Mouse (Mus musculus) C2C12 (cell line): ENCODE data around the gene Cited4. TPM values are rescaled to one million over a fixed set of nuclear protein-coding genes. Genes with fewer than 3 reads are reported as not detected.

Experiments
- H3K27me3 ChIP-seq: one replicate; pipeline ENCODE4 v1.6.1; 2011; ENCODE audit not compliant: control insufficient read depth, insufficient read depth, insufficient read length
- H3K36me3 ChIP-seq: one replicate; pipeline ENCODE4 v1.6.1; 2011; ENCODE audit not compliant: control insufficient read depth, insufficient read depth
- H3K4me3 ChIP-seq: one replicate; pipeline ENCODE4 v1.5.1; 2011; ENCODE audit warnings: mild to moderate bottlenecking, control low read depth; ENCODE audit not compliant: poor library complexity, insufficient read depth, severe bottlenecking
- H3K79me2 ChIP-seq: one replicate; pipeline ENCODE4 v1.6.1; 2011; ENCODE audit not compliant: control insufficient read depth, insufficient read depth
- H3K79me3 ChIP-seq: one replicate; pipeline ENCODE4 v1.6.1; 2011; ENCODE audit warnings: low read depth, control low read depth
- H3ac ChIP-seq: one replicate; pipeline ENCODE3; 2011; ENCODE audit warnings: low read depth; ENCODE audit not compliant: control insufficient read depth, insufficient read length
- CEBPB ChIP-seq: IDR thresholded peaks from one replicate; pipeline ENCODE4 v1.6.1; 2011; ENCODE audit warnings: low read depth, mild to moderate bottlenecking, control low read depth, moderate library complexity
- CTCF ChIP-seq: IDR thresholded peaks from one replicate; pipeline ENCODE4 v1.5.1; 2011; ENCODE audit not compliant: control insufficient read depth, insufficient read depth, insufficient read length
- FOSL1 ChIP-seq: IDR thresholded peaks from one replicate; pipeline ENCODE4 v1.8.0; 2011; ENCODE audit warnings: mild to moderate bottlenecking, low read length; ENCODE audit not compliant: poor library complexity, insufficient read depth, severe bottlenecking
- MAX ChIP-seq: IDR thresholded peaks from one replicate; pipeline ENCODE4 v1.6.1; 2011; ENCODE audit warnings: mild to moderate bottlenecking, control low read depth
- MYOD1 ChIP-seq: IDR thresholded peaks from one replicate; pipeline ENCODE4 v1.6.1; 2011; ENCODE audit warnings: low read depth; ENCODE audit not compliant: control insufficient read depth, insufficient read length
- MYOG ChIP-seq: IDR thresholded peaks from one replicate; pipeline ENCODE4 v1.6.1; 2011; ENCODE audit not compliant: control insufficient read depth, insufficient read length; ENCODE audit errors: extremely low read depth
- USF1 ChIP-seq: IDR thresholded peaks from one replicate; pipeline ENCODE4 v1.6.1; 2011; ENCODE audit warnings: low read depth, mild to moderate bottlenecking, control low read depth, moderate library complexity
- polyA plus RNA-seq: library from polyadenylated mRNA; unstranded; fragments of >200 nt; fragmentation: generic; extraction: Trizol; gene quantifications from one replicate; pipeline ENCODE4 v1.2.1, GENCODE M21; 2012; ENCODE audit warnings: missing spikeins

Gene Cited4
- polyA plus RNA-seq, 1 experiment: not detected

GRCm38 (mm10) chr4:120660485-120660884, 5.9 kb upstream of the Cited4 start:
- H3ac ChIP-seq: no peak overlapping the region
- peaks cover 31% of the 10 kb centered on the region for H3K27me3 ChIP-seq
- no peak overlapping the region for H3K4me3 ChIP-seq
- no peaks in the 10 kb centered on the region for H3K79me3 ChIP-seq
- TF ChIP-seq CEBPB: no peak
- TF ChIP-seq CTCF: no peak
- no peak for TF ChIP-seq FOSL1
- TF ChIP-seq USF1: no peak
- no peak for TF ChIP-seq MAX
- TF ChIP-seq MYOD1: no peak
- no peak for TF ChIP-seq MYOG
- no peaks in the 10 kb centered on the region for H3K36me3 ChIP-seq
- H3K79me2 ChIP-seq: no peaks in the 10 kb centered on the region

GRCm38 (mm10) chr4:120664601-120665000, 1.8 kb upstream of the Cited4 start:
- Histone ChIP-seq H3ac (no peak overlapping the region), H3K79me3 (no peaks in the 10 kb centered on the region), H3K27me3 (peaks cover 20% of the 10 kb centered on the region), H3K36me3 (no peaks in the 10 kb centered on the region), H3K79me2 (no peaks in the 10 kb centered on the region), H3K4me3 (no peak overlapping the region)
- TF ChIP-seq CEBPB: no peak
- TF ChIP-seq FOSL1: no peak
- TF ChIP-seq USF1: no peak
- TF ChIP-seq MAX: no peak
- TF ChIP-seq CTCF: no peak
- TF ChIP-seq MYOG: no peak
- no peak for TF ChIP-seq MYOD1

- TF ChIP-seq MAX (no peak), CEBPB (no peak), MYOG (no peak), CTCF (no peak), USF1 (no peak), MYOD1 (no peak), FOSL1 (no peak)
- Histone ChIP-seq H3K79me2 (no peaks in the 10 kb centered on the region), H3K36me3 (no peaks in the 10 kb centered on the region), H3K27me3 (peaks cover 17% of the 10 kb centered on the region), H3K79me3 (no peaks in the 10 kb centered on the region), H3K4me3 (no peak overlapping the region), H3ac (no peak overlapping the region)
These were observed 1.1 kb upstream of the Cited4 start for GRCm38 (mm10) chr4:120665144-120665700.

GRCm38 (mm10) chr4:120665782-120666181, 590 bp upstream of the Cited4 start:
- H3K79me3 ChIP-seq: no peaks in the 10 kb centered on the region
- no peak for TF ChIP-seq MAX
- no peak for TF ChIP-seq CEBPB
- no peak for TF ChIP-seq CTCF
- TF ChIP-seq FOSL1: no peak
- no peak for TF ChIP-seq MYOD1
- TF ChIP-seq USF1: no peak
- TF ChIP-seq MYOG: no peak
- no peak overlapping the region for H3ac ChIP-seq
- no peaks in the 10 kb centered on the region for H3K79me2 ChIP-seq
- H3K36me3 ChIP-seq: no peaks in the 10 kb centered on the region
- H3K4me3 ChIP-seq: no peak overlapping the region
- peaks cover 13% of the 10 kb centered on the region for H3K27me3 ChIP-seq

- Histone ChIP-seq H3K27me3 (peaks cover 13% of the 10 kb centered on the region), H3ac (no peak overlapping the region), H3K36me3 (no peaks in the 10 kb centered on the region), H3K79me2 (no peaks in the 10 kb centered on the region), H3K79me3 (no peaks in the 10 kb centered on the region), H3K4me3 (no peak overlapping the region)
- TF ChIP-seq USF1: no peak
- TF ChIP-seq FOSL1: no peak
- TF ChIP-seq CEBPB: no peak
- no peak for TF ChIP-seq MYOG
- TF ChIP-seq MYOD1: no peak
- no peak for TF ChIP-seq MAX
- TF ChIP-seq CTCF: no peak
These were observed 701 bp downstream of the Cited4 start for GRCm38 (mm10) chr4:120667045-120667501.

GRCm38 (mm10) chr4:120667555-120667954, 1.2 kb downstream of the Cited4 start:
- no peaks in the 10 kb centered on the region for H3K36me3 ChIP-seq
- H3K79me2 ChIP-seq: no peaks in the 10 kb centered on the region
- H3K27me3 ChIP-seq: peaks cover 18% of the 10 kb centered on the region
- no peak overlapping the region for H3K4me3 ChIP-seq
- no peak overlapping the region for H3ac ChIP-seq
- H3K79me3 ChIP-seq: no peaks in the 10 kb centered on the region
- TF ChIP-seq FOSL1 (no peak), MYOG (no peak), CEBPB (no peak), CTCF (no peak), USF1 (no peak), MAX (no peak), MYOD1 (no peak)
